Mouse (Mus musculus): Measurements from ENCODE around the gene Thsd7a. TPM values are rescaled to one million over a fixed set of nuclear protein-coding genes. Genes with fewer than 3 reads are reported as not detected.

Thsd7a gene
- polyA plus RNA-seq, 1 experiment from 2014 or later: 5.1 TPM

- Histone ChIP-seq H3K36me3 (ENCODE audit: control insufficient read depth, insufficient read depth, low read length) (no peaks in the 10 kb centered on the region), H3K4me3 (ENCODE audit: low read length) (no peak overlapping the region), H3K4me1 (ENCODE audit: control insufficient read depth, insufficient read depth, low read length) (no peaks in the 10 kb centered on the region), H3K4me2 (replicated peaks; ENCODE audit: low read depth, low read length) (no peak overlapping the region), H3K9me3 (ENCODE audit: control insufficient read depth, low read length) (no peaks in the 10 kb centered on the region), H3K27ac (ENCODE audit: low read depth, low read length) (no peak overlapping the region), H3K9ac (ENCODE audit: low read depth, low read length) (no peak overlapping the region), H3K27me3 (ENCODE audit: control insufficient read depth, insufficient read depth, low read length) (no peaks in the 10 kb centered on the region)
- no peak for ATAC-seq (ENCODE audit: low FRiP score, low TSS enrichment)
- 79% methylated on average over 9 of the region's 9 CpGs for WGBS
Measured at GRCm38 (mm10) chr6:12352165-12352719, 397.0 kb downstream of the Thsd7a start.

- Histone ChIP-seq H3K4me2 (replicated peaks; ENCODE audit: low read depth, low read length) (no peak overlapping the region), H3K4me3 (ENCODE audit: low read length) (no peak overlapping the region), H3K9ac (ENCODE audit: low read depth, low read length) (no peak overlapping the region), H3K36me3 (ENCODE audit: control insufficient read depth, insufficient read depth, low read length) (no peaks in the 10 kb centered on the region), H3K27ac (ENCODE audit: low read depth, low read length) (no peak overlapping the region), H3K9me3 (ENCODE audit: control insufficient read depth, low read length) (no peaks in the 10 kb centered on the region), H3K27me3 (ENCODE audit: control insufficient read depth, insufficient read depth, low read length) (no peaks in the 10 kb centered on the region), H3K4me1 (ENCODE audit: control insufficient read depth, insufficient read depth, low read length) (no peaks in the 10 kb centered on the region)
- WGBS: 57% methylated on average over 5 of the region's 5 CpGs
- ATAC-seq (ENCODE audit: low FRiP score, low TSS enrichment): no peak
Measured at GRCm38 (mm10) chr6:12350753-12351152, 398.5 kb downstream of the Thsd7a start.

GRCm38 (mm10) chr6:12349105-12349759, 400.0 kb downstream of the Thsd7a start:
- Histone ChIP-seq H3K36me3 (ENCODE audit: control insufficient read depth, insufficient read depth, low read length) (no peaks in the 10 kb centered on the region), H3K4me2 (replicated peaks; ENCODE audit: low read depth, low read length) (no peak overlapping the region), H3K27me3 (ENCODE audit: control insufficient read depth, insufficient read depth, low read length) (no peaks in the 10 kb centered on the region), H3K4me3 (ENCODE audit: low read length) (no peak overlapping the region), H3K4me1 (ENCODE audit: control insufficient read depth, insufficient read depth, low read length) (no peaks in the 10 kb centered on the region), H3K27ac (ENCODE audit: low read depth, low read length) (no peak overlapping the region), H3K9ac (ENCODE audit: low read depth, low read length) (no peak overlapping the region), H3K9me3 (ENCODE audit: control insufficient read depth, low read length) (no peaks in the 10 kb centered on the region)
- ATAC-seq (ENCODE audit: low FRiP score, low TSS enrichment): no peak
- WGBS: 82% methylated on average over 3 of the region's 3 CpGs

- Histone ChIP-seq H3K4me2 (replicated peaks; ENCODE audit: low read depth, low read length) (no peak overlapping the region), H3K36me3 (ENCODE audit: control insufficient read depth, insufficient read depth, low read length) (no peaks in the 10 kb centered on the region), H3K27me3 (ENCODE audit: control insufficient read depth, insufficient read depth, low read length) (no peaks in the 10 kb centered on the region), H3K9ac (ENCODE audit: low read depth, low read length) (no peak overlapping the region), H3K9me3 (ENCODE audit: control insufficient read depth, low read length) (no peaks in the 10 kb centered on the region), H3K27ac (ENCODE audit: low read depth, low read length) (no peak overlapping the region), H3K4me3 (ENCODE audit: low read length) (no peak overlapping the region), H3K4me1 (ENCODE audit: control insufficient read depth, insufficient read depth, low read length) (no peaks in the 10 kb centered on the region)
- ATAC-seq (ENCODE audit: low FRiP score, low TSS enrichment): no peak
Measured at GRCm38 (mm10) chr6:12348667-12349066, 400.5 kb downstream of the Thsd7a start.

- H3K36me3 ChIP-seq (ENCODE audit: control insufficient read depth, insufficient read depth, low read length): no peaks in the 10 kb centered on the region
- no peaks in the 10 kb centered on the region for H3K27me3 ChIP-seq (ENCODE audit: control insufficient read depth, insufficient read depth, low read length)
- H3K4me1 ChIP-seq (ENCODE audit: control insufficient read depth, insufficient read depth, low read length): no peaks in the 10 kb centered on the region
- H3K9ac ChIP-seq (ENCODE audit: low read depth, low read length): no peak overlapping the region
- H3K9me3 ChIP-seq (ENCODE audit: control insufficient read depth, low read length): no peaks in the 10 kb centered on the region
- no peak for ATAC-seq (ENCODE audit: low FRiP score, low TSS enrichment)
- 76% methylated on average over 14 of the region's 14 CpGs for WGBS
- no peak overlapping the region for H3K4me3 ChIP-seq (ENCODE audit: low read length)
- no peak overlapping the region for H3K27ac ChIP-seq (ENCODE audit: low read depth, low read length)
- H3K4me2 ChIP-seq (replicated peaks; ENCODE audit: low read depth, low read length): no peak overlapping the region
Measured at GRCm38 (mm10) chr6:12336590-12337584, 412.3 kb downstream of the Thsd7a start.

- Histone ChIP-seq H3K4me2 (replicated peaks; ENCODE audit: low read depth, low read length) (no peak overlapping the region), H3K36me3 (ENCODE audit: control insufficient read depth, insufficient read depth, low read length) (no peaks in the 10 kb centered on the region), H3K9me3 (ENCODE audit: control insufficient read depth, low read length) (no peaks in the 10 kb centered on the region), H3K4me1 (ENCODE audit: control insufficient read depth, insufficient read depth, low read length) (no peaks in the 10 kb centered on the region), H3K9ac (ENCODE audit: low read depth, low read length) (no peak overlapping the region), H3K27me3 (ENCODE audit: control insufficient read depth, insufficient read depth, low read length) (no peaks in the 10 kb centered on the region), H3K27ac (ENCODE audit: low read depth, low read length) (no peak overlapping the region), H3K4me3 (ENCODE audit: low read length) (no peak overlapping the region)
- 0 out of 2 replicates have a peak, but pooled peaks have one; percentile 16 for ATAC-seq (ENCODE audit: low FRiP score, low TSS enrichment)
- 40% methylated on average over 7 of the region's 7 CpGs for WGBS
Measured at GRCm38 (mm10) chr6:12315070-12315909, 433.9 kb downstream of the Thsd7a start.

- ATAC-seq (ENCODE audit: low FRiP score, low TSS enrichment): no peak
- Histone ChIP-seq H3K4me2 (replicated peaks; ENCODE audit: low read depth, low read length) (no peak overlapping the region), H3K36me3 (ENCODE audit: control insufficient read depth, insufficient read depth, low read length) (no peaks in the 10 kb centered on the region), H3K27me3 (ENCODE audit: control insufficient read depth, insufficient read depth, low read length) (no peaks in the 10 kb centered on the region), H3K4me1 (ENCODE audit: control insufficient read depth, insufficient read depth, low read length) (no peaks in the 10 kb centered on the region), H3K9me3 (ENCODE audit: control insufficient read depth, low read length) (peaks cover 5% of the 10 kb centered on the region), H3K4me3 (ENCODE audit: low read length) (no peak overlapping the region), H3K9ac (ENCODE audit: low read depth, low read length) (no peak overlapping the region), H3K27ac (ENCODE audit: low read depth, low read length) (no peak overlapping the region)
- 76% methylated on average over 2 of the region's 2 CpGs for WGBS
Measured at GRCm38 (mm10) chr6:12307502-12307901, 441.7 kb downstream of the Thsd7a start.

- WGBS: 81% methylated on average over 15 of the region's 15 CpGs
- Histone ChIP-seq H3K9me3 (ENCODE audit: control insufficient read depth, low read length) (no peaks in the 10 kb centered on the region), H3K9ac (ENCODE audit: low read depth, low read length) (no peak overlapping the region), H3K27ac (ENCODE audit: low read depth, low read length) (no peak overlapping the region), H3K27me3 (ENCODE audit: control insufficient read depth, insufficient read depth, low read length) (no peaks in the 10 kb centered on the region), H3K4me3 (ENCODE audit: low read length) (no peak overlapping the region), H3K4me2 (replicated peaks; ENCODE audit: low read depth, low read length) (no peak overlapping the region), H3K36me3 (ENCODE audit: control insufficient read depth, insufficient read depth, low read length) (no peaks in the 10 kb centered on the region), H3K4me1 (ENCODE audit: control insufficient read depth, insufficient read depth, low read length) (no peaks in the 10 kb centered on the region)
- ATAC-seq (ENCODE audit: low FRiP score, low TSS enrichment): no peak
Measured at GRCm38 (mm10) chr6:12262641-12263400, 486.4 kb downstream of the Thsd7a start.
